Mouse (Mus musculus) midbrain, embryonic 15.5 days (tissue): ENCODE results near the gene Tnfsf15. TPM values are rescaled to one million over a fixed set of nuclear protein-coding genes. Genes with fewer than 3 reads are reported as not detected.

Source experiments
- polyA plus RNA-seq: library from polyadenylated mRNA; unstranded; fragments of >200 nt; fragmentation: Nextera tagmentation; extraction: Ambion mirVana; gene quantifications from 2 replicates; pipeline ENCODE4 v1.2.1, GENCODE M21; 2015

Gene Tnfsf15
- polyA plus RNA-seq, 1 experiment from 2014 or later, result not detected

Other genes with a start within 250 kb of the Tnfsf15 start
- gene Whrn, start 249.1 kb downstream of the Tnfsf15 start, polyA plus RNA-seq, result 6.5 and 7.5 TPM in 2 replicates
- 409 and 410 TPM in 2 replicates for gene Atp6v1g1, start 200.3 kb downstream of the Tnfsf15 start, polyA plus RNA-seq
- gene Tmem268, start 186.3 kb downstream of the Tnfsf15 start, polyA plus RNA-seq, result 3.7 and 4.7 TPM in 2 replicates
- gene Gm11213, start 139.9 kb downstream of the Tnfsf15 start, polyA plus RNA-seq, result not detected in 2 replicates
- gene Tex48, start 122.7 kb downstream of the Tnfsf15 start, polyA plus RNA-seq, result not detected in 2 replicates
- not detected in 2 replicates for gene Gm11214, start 81.7 kb downstream of the Tnfsf15 start, polyA plus RNA-seq
- not detected in 2 replicates for gene Tnfsf8, start 116.2 kb upstream of the Tnfsf15 start, polyA plus RNA-seq